Mouse (Mus musculus) thymus, adult 2 months (tissue): ENCODE results near the gene Mrtfa. TPM values are rescaled to one million over a fixed set of nuclear protein-coding genes. Genes with fewer than 3 reads are reported as not detected.

ENCODE experiments used
- DNase-seq: peaks from one replicate; pipeline ENCODE4 v3.0.0; 2021
- H3K27ac ChIP-seq: fragments of 200-500 bp; 2 replicates; pipeline ENCODE4 v1.5.1; 2012; ENCODE audit warnings: low read length, control low read depth; ENCODE audit not compliant: control insufficient read depth, insufficient read depth
- H3K27me3 ChIP-seq: fragments of 200-500 bp; 2 replicates; pipeline ENCODE4 v1.6.1; 2012; ENCODE audit warnings: mild to moderate bottlenecking, low read length, moderate library complexity, mixed read lengths; ENCODE audit not compliant: control insufficient read depth, insufficient read depth
- H3K36me3 ChIP-seq: fragments of 200-500 bp; 2 replicates; pipeline ENCODE4 v1.6.1; 2012; ENCODE audit warnings: mild to moderate bottlenecking, low read length, moderate library complexity; ENCODE audit not compliant: control insufficient read depth, insufficient read depth
- H3K4me1 ChIP-seq: fragments of 200-500 bp; replicated peaks from 2 replicates; pipeline ENCODE4 v1.6.1; 2012; ENCODE audit warnings: low read length; ENCODE audit not compliant: control insufficient read depth, insufficient read depth
- H3K4me3 ChIP-seq: fragments of 200-500 bp; 2 replicates; pipeline ENCODE4 v1.5.1; 2012; ENCODE audit warnings: mild to moderate bottlenecking, low read length, control low read depth, moderate library complexity; ENCODE audit not compliant: control insufficient read depth, insufficient read depth
- CTCF ChIP-seq: fragments of 200-500 bp; IDR thresholded peaks from 2 replicates; pipeline ENCODE4 v1.5.1; 2012; ENCODE audit warnings: mild to moderate bottlenecking, control low read depth, low read length, moderate library complexity, borderline replicate concordance; ENCODE audit not compliant: control insufficient read depth, poor library complexity, insufficient read depth; ENCODE audit errors: extremely low read depth
- POLR2A ChIP-seq: fragments of 200-500 bp; IDR thresholded peaks from 2 replicates; pipeline ENCODE4 v1.6.1; 2012; ENCODE audit warnings: mild to moderate bottlenecking, low read length, control low read depth, moderate library complexity; ENCODE audit not compliant: control insufficient read depth, poor library complexity, insufficient read depth; ENCODE audit errors: extremely low read depth
- WGBS: fragments of 180-500 bp; shearing (Covaris S2); methylation state at CpG from one replicate; pipeline ENCODE4 v1.1.7; 2018; 5-methylcytosine and 5-hydroxymethylcytosine counted together
- polyA plus RNA-seq: library from polyadenylated mRNA; depleted of rRNA; stranded (reverse); fragments of >200 nt; gene quantifications from 2 replicates; pipeline ENCODE4 v1.2.3, GENCODE M21; 2012

Gene Mrtfa
- polyA plus RNA-seq, 1 experiment, result 114 TPM

- Histone ChIP-seq H3K27ac (no peak overlapping the region), H3K4me3 (no peak overlapping the region), H3K27me3 (no peaks in the 10 kb centered on the region), H3K36me3 (no peaks in the 10 kb centered on the region), H3K4me1 (peaks cover 4% of the 10 kb centered on the region)
- no peak for TF ChIP-seq CTCF
- TF ChIP-seq POLR2A, result no peak
- WGBS, result 86% methylated on average over 3 of the region's 3 CpGs
- DNase-seq, result no peak
Measured at GRCm38 (mm10) chr15:81161571-81161970, 29.0 kb downstream of the Mrtfa start.

GRCm38 (mm10) chr15:81160677-81161076, 29.9 kb downstream of the Mrtfa start:
- Histone ChIP-seq H3K4me1 (no peaks in the 10 kb centered on the region), H3K4me3 (no peak overlapping the region), H3K36me3 (no peaks in the 10 kb centered on the region), H3K27ac (no peak overlapping the region), H3K27me3 (no peaks in the 10 kb centered on the region)
- no peak for DNase-seq
- 95% methylated on average over 4 of the region's 4 CpGs for WGBS
- TF ChIP-seq CTCF (no peak), POLR2A (no peak)

- no peak for DNase-seq
- WGBS, result 97% methylated on average over 7 of the region's 7 CpGs
- no peaks in the 10 kb centered on the region for H3K4me1 ChIP-seq
- no peaks in the 10 kb centered on the region for H3K36me3 ChIP-seq
- H3K4me3 ChIP-seq, result no peak overlapping the region
- no peak overlapping the region for H3K27ac ChIP-seq
- TF ChIP-seq CTCF (no peak), POLR2A (no peak)
- no peaks in the 10 kb centered on the region for H3K27me3 ChIP-seq
Measured at GRCm38 (mm10) chr15:81159212-81159611, 31.3 kb downstream of the Mrtfa start.

GRCm38 (mm10) chr15:81158517-81159120, 31.9 kb downstream of the Mrtfa start:
- H3K36me3 ChIP-seq, result no peaks in the 10 kb centered on the region

GRCm38 (mm10) chr15:81156453-81156852, 34.1 kb downstream of the Mrtfa start:
- no peak overlapping the region for H3K4me3 ChIP-seq
- 90% methylated on average over 2 of the region's 2 CpGs for WGBS
- H3K4me1 ChIP-seq, result no peaks in the 10 kb centered on the region
- H3K27ac ChIP-seq, result no peak overlapping the region
- TF ChIP-seq CTCF, result no peak
- TF ChIP-seq POLR2A, result no peak
- DNase-seq, result peak; percentile 9
- no peaks in the 10 kb centered on the region for H3K36me3 ChIP-seq
- no peaks in the 10 kb centered on the region for H3K27me3 ChIP-seq

More at GRCm38 (mm10) chr15:81158517-81159120, 31.9 kb downstream of the Mrtfa start:
- H3K4me1 ChIP-seq, result no peaks in the 10 kb centered on the region
- no peak for DNase-seq
- no peak overlapping the region for H3K27ac ChIP-seq
- 90% methylated on average over 7 of the region's 7 CpGs for WGBS
- no peak for TF ChIP-seq POLR2A
- no peak for TF ChIP-seq CTCF
- H3K27me3 ChIP-seq, result no peaks in the 10 kb centered on the region
- no peak overlapping the region for H3K4me3 ChIP-seq

GRCm38 (mm10) chr15:81155845-81156244, 34.7 kb downstream of the Mrtfa start:
- H3K36me3 ChIP-seq, result no peaks in the 10 kb centered on the region
- no peak overlapping the region for H3K27ac ChIP-seq
- DNase-seq, result no peak
- 100% methylated on average over 3 of the region's 3 CpGs for WGBS
- H3K27me3 ChIP-seq, result no peaks in the 10 kb centered on the region
- TF ChIP-seq POLR2A, result no peak
- no peak for TF ChIP-seq CTCF
- no peak overlapping the region for H3K4me3 ChIP-seq
- H3K4me1 ChIP-seq, result no peaks in the 10 kb centered on the region

- TF ChIP-seq POLR2A, result no peak
- TF ChIP-seq CTCF, result no peak
- H3K27me3 ChIP-seq, result no peaks in the 10 kb centered on the region
- DNase-seq, result no peak
- no peaks in the 10 kb centered on the region for H3K36me3 ChIP-seq
- 80% methylated on average over 2 of the region's 2 CpGs for WGBS
- H3K4me3 ChIP-seq, result no peak overlapping the region
- no peak overlapping the region for H3K27ac ChIP-seq
- H3K4me1 ChIP-seq, result no peaks in the 10 kb centered on the region
Measured at GRCm38 (mm10) chr15:81154846-81155624, 35.5 kb downstream of the Mrtfa start.
